Mouse (Mus musculus) heart, embryonic 11.5 days (tissue): Measurements from ENCODE around the gene Cyb5d1. TPM values are rescaled to one million over a fixed set of nuclear protein-coding genes. Genes with fewer than 3 reads are reported as not detected.

ENCODE experiments used
- ATAC-seq: fragments of 200-750 bp; cut with Nextera tagmentation; replicated peaks from 2 replicates; pipeline ENCODE4 v1.8.0; 2017; ENCODE audit warnings: moderate library complexity; ENCODE audit not compliant: insufficient number of reproducible peaks, low FRiP score, low TSS enrichment
- H3K27ac ChIP-seq: fragments of 300-500 bp; sonication (generic); 2 replicates; pipeline ENCODE4 v1.5.1; 2014; ENCODE audit warnings: mild to moderate bottlenecking, low read depth, low read length
- H3K27me3 ChIP-seq: fragments of 300-500 bp; sonication (generic); 2 replicates; pipeline ENCODE4 v1.6.1; 2014; ENCODE audit warnings: mild to moderate bottlenecking, low read length, mixed read lengths; ENCODE audit not compliant: control insufficient read depth, insufficient read depth
- H3K36me3 ChIP-seq: fragments of 300-500 bp; sonication (generic); 2 replicates; pipeline ENCODE4 v1.6.1; 2014; ENCODE audit warnings: mild to moderate bottlenecking, low read length, moderate library complexity, mixed read lengths; ENCODE audit not compliant: control insufficient read depth, insufficient read depth
- H3K4me1 ChIP-seq: fragments of 300-500 bp; sonication (generic); 2 replicates; pipeline ENCODE4 v1.6.1; 2014; ENCODE audit warnings: low read length; ENCODE audit not compliant: control insufficient read depth, insufficient read depth
- H3K4me2 ChIP-seq: fragments of 300-500 bp; sonication (generic); 2 replicates; pipeline ENCODE4 v1.6.1; 2014; ENCODE audit warnings: mild to moderate bottlenecking, moderate library complexity
- H3K4me3 ChIP-seq: fragments of 300-500 bp; sonication (generic); 2 replicates; pipeline ENCODE4 v1.5.1; 2014; ENCODE audit warnings: low read depth, low read length
- H3K9ac ChIP-seq: fragments of 300-500 bp; sonication (generic); 2 replicates; pipeline ENCODE4 v1.6.1; 2014; ENCODE audit warnings: mild to moderate bottlenecking, low read depth, low read length, moderate library complexity
- H3K9me3 ChIP-seq: fragments of 300-500 bp; sonication (generic); replicated peaks from 2 replicates; pipeline ENCODE4 v1.6.1; 2016; ENCODE audit warnings: low read length; ENCODE audit not compliant: control insufficient read depth
- WGBS: fragments of 180-500 bp; shearing (Covaris S2); extraction: QIAGEN DNeasy Blood & Tissue Kit; methylation state at CpG from one replicate; pipeline ENCODE4 v1.1.7; 2014; ENCODE audit not compliant: insufficient replicate concordance; 5-methylcytosine and 5-hydroxymethylcytosine counted together
- polyA plus RNA-seq: library from polyadenylated mRNA; unstranded; fragments of >200 nt; fragmentation: Nextera tagmentation; extraction: Ambion mirVana; gene quantifications from 2 replicates; pipeline ENCODE4 v1.2.1, GENCODE M21; 2014

Gene Cyb5d1
- polyA plus RNA-seq, 1 experiment from 2014 or later: 19.6 TPM

- H3K9me3 ChIP-seq: no peaks in the 10 kb centered on the region
- H3K4me2 ChIP-seq: peak overlapping the region; percentile 91
- 6% methylated on average over 6 of the region's 6 CpGs for WGBS
- no peak overlapping the region for H3K4me3 ChIP-seq
- peaks cover 29% of the 10 kb centered on the region for H3K4me1 ChIP-seq
- H3K27ac ChIP-seq: peak overlapping the region; percentile 98
- ATAC-seq: no peak
- H3K36me3 ChIP-seq: peaks cover 28% of the 10 kb centered on the region
- H3K27me3 ChIP-seq: no peaks in the 10 kb centered on the region
- peak overlapping the region; percentile 30 for H3K9ac ChIP-seq
Measured at GRCm38 (mm10) chr11:69364910-69365309, 30.5 kb downstream of the Cyb5d1 start.

DNA sequence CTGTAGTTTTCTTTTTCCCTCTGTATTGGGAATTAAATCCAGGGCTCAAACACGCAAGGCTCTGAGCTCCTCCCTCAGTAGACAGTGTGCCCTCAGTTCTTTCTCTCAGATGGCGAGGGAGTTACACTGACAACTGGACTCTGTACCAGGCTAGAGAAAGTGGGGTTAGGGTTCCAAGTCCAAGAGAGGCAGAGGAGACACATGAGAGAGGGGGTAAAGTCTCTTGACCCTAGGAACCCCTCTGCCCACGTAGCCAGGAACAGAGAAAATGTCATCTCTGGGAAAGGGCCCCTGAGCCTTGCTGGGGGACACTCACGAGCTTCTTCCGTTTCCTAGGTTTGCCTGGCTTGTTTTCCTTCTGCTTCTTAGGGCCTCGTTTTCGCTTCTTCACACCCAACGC, 31.1 kb downstream of the Cyb5d1 start:
- peaks cover 30% of the 10 kb centered on the region for H3K36me3 ChIP-seq
- WGBS: 48% methylated on average over 8 of the region's 8 CpGs
- H3K27ac ChIP-seq: peak overlapping the region; percentile 98; the same call in 1 of the 2 replicates
- peak overlapping the region; percentile 91 for H3K4me2 ChIP-seq
- H3K27me3 ChIP-seq: no peaks in the 10 kb centered on the region
- no peak overlapping the region for H3K4me3 ChIP-seq
- H3K4me1 ChIP-seq: peaks cover 29% of the 10 kb centered on the region
- no peak for ATAC-seq
- H3K9me3 ChIP-seq: no peaks in the 10 kb centered on the region
- no peak overlapping the region for H3K9ac ChIP-seq

DNA sequence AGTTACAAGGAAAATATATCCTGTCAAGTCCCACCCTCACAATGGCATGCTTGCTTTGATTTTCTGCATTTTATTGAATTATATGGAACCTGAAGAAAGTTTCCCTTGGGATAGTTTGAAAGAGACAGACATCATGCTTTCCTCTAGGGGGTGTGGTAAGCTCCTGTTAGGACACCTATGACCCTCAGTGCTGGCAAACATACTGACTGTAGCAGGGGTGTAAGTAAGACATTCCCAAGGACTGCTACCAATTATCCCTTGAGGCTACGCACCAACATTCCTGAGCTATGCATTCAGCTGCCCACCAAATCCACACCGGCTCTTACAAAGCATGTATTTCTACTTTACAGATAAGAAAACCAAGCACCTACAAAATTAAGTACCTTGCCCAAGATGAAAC, 33.0 kb downstream of the Cyb5d1 start:
- Histone ChIP-seq H3K4me1 (peaks cover 22% of the 10 kb centered on the region), H3K27me3 (no peaks in the 10 kb centered on the region), H3K27ac (no peak overlapping the region), H3K9me3 (no peaks in the 10 kb centered on the region), H3K9ac (no peak overlapping the region), H3K36me3 (peaks cover 38% of the 10 kb centered on the region), H3K4me2 (no peak overlapping the region), H3K4me3 (no peak overlapping the region)
- 69% methylated on average over 2 of the region's 2 CpGs for WGBS
- no peak for ATAC-seq

DNA sequence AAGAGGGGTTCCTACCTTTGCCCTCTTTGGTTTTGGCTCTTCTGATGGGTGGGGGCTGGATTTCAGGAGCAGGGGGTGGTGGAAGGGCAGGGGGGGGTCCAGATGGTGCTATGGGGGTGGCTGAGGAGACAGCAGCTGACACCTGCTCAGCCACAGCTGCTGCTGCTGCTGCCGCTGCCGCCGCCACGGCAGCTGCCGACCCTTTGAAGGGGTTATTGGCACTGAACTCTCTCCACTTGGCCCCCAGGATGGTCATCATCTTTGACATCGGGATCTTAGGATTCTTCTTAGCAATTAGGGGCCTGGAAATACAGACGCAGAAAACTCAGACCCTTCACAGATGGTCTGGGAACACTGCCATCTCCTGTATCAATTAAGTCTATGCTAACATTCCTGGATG, 33.4 kb downstream of the Cyb5d1 start:
- Histone ChIP-seq H3K27ac (no peak overlapping the region), H3K4me2 (no peak overlapping the region), H3K9ac (no peak overlapping the region), H3K9me3 (no peaks in the 10 kb centered on the region), H3K27me3 (no peaks in the 10 kb centered on the region), H3K36me3 (peaks cover 41% of the 10 kb centered on the region), H3K4me1 (peaks cover 22% of the 10 kb centered on the region), H3K4me3 (no peak overlapping the region)
- no peak for ATAC-seq
- 83% methylated on average over 7 of the region's 7 CpGs for WGBS

GRCm38 (mm10) chr11:69357690-69358089, 37.7 kb downstream of the Cyb5d1 start:
- Histone ChIP-seq H3K27ac (no peak overlapping the region), H3K9ac (no peak overlapping the region), H3K36me3 (peaks cover 47% of the 10 kb centered on the region), H3K4me2 (no peak overlapping the region), H3K27me3 (no peaks in the 10 kb centered on the region), H3K9me3 (no peaks in the 10 kb centered on the region), H3K4me1 (no peaks in the 10 kb centered on the region), H3K4me3 (no peak overlapping the region)
- WGBS: 89% methylated on average over 12 of the region's 12 CpGs
- no peak for ATAC-seq

- no peaks in the 10 kb centered on the region for H3K9me3 ChIP-seq
- no peak overlapping the region for H3K9ac ChIP-seq
- no peak overlapping the region for H3K4me3 ChIP-seq
- no peaks in the 10 kb centered on the region for H3K27me3 ChIP-seq
- H3K4me1 ChIP-seq: no peaks in the 10 kb centered on the region
- ATAC-seq: no peak
- peaks cover 54% of the 10 kb centered on the region for H3K36me3 ChIP-seq
- H3K27ac ChIP-seq: no peak overlapping the region
- H3K4me2 ChIP-seq: no peak overlapping the region
- 87% methylated on average over 5 of the region's 5 CpGs for WGBS
Measured at GRCm38 (mm10) chr11:69356544-69356943, 38.9 kb downstream of the Cyb5d1 start.

GRCm38 (mm10) chr11:69346441-69346840, 49.0 kb downstream of the Cyb5d1 start:
- ATAC-seq: no peak
- no peak overlapping the region for H3K27ac ChIP-seq
- H3K9ac ChIP-seq: no peak overlapping the region
- H3K27me3 ChIP-seq: no peaks in the 10 kb centered on the region
- no peaks in the 10 kb centered on the region for H3K9me3 ChIP-seq
- no peak overlapping the region for H3K4me2 ChIP-seq
- H3K4me3 ChIP-seq: no peak overlapping the region
- WGBS: 79% methylated on average over 26 of the region's 26 CpGs
- no peaks in the 10 kb centered on the region for H3K4me1 ChIP-seq
- H3K36me3 ChIP-seq: peaks cover 34% of the 10 kb centered on the region

Other genes with a start within 250 kb of the Cyb5d1 start
- not detected in 2 replicates for gene Alox12b, start 238.6 kb downstream of the Cyb5d1 start, polyA plus RNA-seq
- gene Alox8, start 197.8 kb downstream of the Cyb5d1 start, polyA plus RNA-seq: 1.1 and 2.0 TPM in 2 replicates
- 0.13 and 0.17 TPM in 2 replicates for gene Gucy2e, start 158.6 kb downstream of the Cyb5d1 start, polyA plus RNA-seq
- gene Cntrob, start 71.9 kb downstream of the Cyb5d1 start, polyA plus RNA-seq: 10.1 and 13.1 TPM in 2 replicates
- gene Trappc1, start 71.7 kb downstream of the Cyb5d1 start, polyA plus RNA-seq: 189 and 202 TPM in 2 replicates
- 0.56 and 0.70 TPM in 2 replicates for gene Kcnab3, start 69.4 kb downstream of the Cyb5d1 start, polyA plus RNA-seq
- 7.8 and 8.6 TPM in 2 replicates for gene Rnf227, start 55.2 kb downstream of the Cyb5d1 start, polyA plus RNA-seq
- gene Chd3, start 26.2 kb downstream of the Cyb5d1 start, polyA plus RNA-seq: 15.5 and 21.8 TPM in 2 replicates
- gene Naa38, start 144 bp downstream of the Cyb5d1 start, polyA plus RNA-seq: 166 and 170 TPM in 2 replicates
- 30.5 and 31.7 TPM in 2 replicates for gene Tmem88, start 2.6 kb upstream of the Cyb5d1 start, polyA plus RNA-seq
- 21.5 and 25.1 TPM in 2 replicates for gene Kdm6b, start 18.0 kb upstream of the Cyb5d1 start, polyA plus RNA-seq
- 0.20 and 1.3 TPM in 2 replicates for gene Dnah2, start 153.5 kb upstream of the Cyb5d1 start, polyA plus RNA-seq
- 15.2 and 19.0 TPM in 2 replicates for gene Efnb3, start 164.6 kb upstream of the Cyb5d1 start, polyA plus RNA-seq
- gene Wrap53, start 184.6 kb upstream of the Cyb5d1 start, polyA plus RNA-seq: 20.3 and 22.9 TPM in 2 replicates
- 103 and 107 TPM in 2 replicates for gene Trp53, start 184.7 kb upstream of the Cyb5d1 start, polyA plus RNA-seq
- gene Atp1b2, start 210.3 kb upstream of the Cyb5d1 start, polyA plus RNA-seq: 31.0 and 36.2 TPM in 2 replicates
- gene Shbg, start 222.3 kb upstream of the Cyb5d1 start, polyA plus RNA-seq: 1.5 TPM in 1 of 2 replicates, not detected in the other
- gene Sat2, start 226.4 kb upstream of the Cyb5d1 start, polyA plus RNA-seq: 15.2 and 16.4 TPM in 2 replicates
- 21.1 and 29.0 TPM in 2 replicates for gene Fxr2, start 237.4 kb upstream of the Cyb5d1 start, polyA plus RNA-seq